Mouse (Mus musculus) stomach, postnatal 0 days (tissue): ENCODE results near the gene Aldh1l1. TPM values are rescaled to one million over a fixed set of nuclear protein-coding genes. Genes with fewer than 3 reads are reported as not detected.
A peak's percentile ranks its signal among the peaks of the same experiment; 100 is the strongest.

Source experiments
- ATAC-seq: fragments of 200-750 bp; cut with Nextera tagmentation; 2 replicates; pipeline ENCODE4 v1.8.0; 2017; ENCODE audit not compliant: low FRiP score, low TSS enrichment
- DNase-seq: peaks from one replicate; pipeline ENCODE4 v3.0.0-alpha.2; 2016; ENCODE audit warnings: low spot score
- H3K27ac ChIP-seq: fragments of 300-500 bp; sonication (generic); replicated peaks from 2 replicates; pipeline ENCODE4 v1.5.1; 2014; ENCODE audit warnings: mild to moderate bottlenecking, control low read depth
- H3K27me3 ChIP-seq: fragments of 300-500 bp; sonication (generic); 2 replicates; pipeline ENCODE4 v1.6.1; 2014; ENCODE audit warnings: low read length; ENCODE audit not compliant: control insufficient read depth, insufficient read depth
- H3K36me3 ChIP-seq: fragments of 300-500 bp; sonication (generic); 2 replicates; pipeline ENCODE4 v1.6.1; 2014; ENCODE audit warnings: low read length, mixed read lengths; ENCODE audit not compliant: control insufficient read depth, insufficient read depth
- H3K4me1 ChIP-seq: fragments of 300-500 bp; sonication (generic); replicated peaks from 2 replicates; pipeline ENCODE4 v1.6.1; 2014; ENCODE audit warnings: antibody characterized with exemption; ENCODE audit not compliant: control insufficient read depth, insufficient read depth
- H3K4me2 ChIP-seq: fragments of 300-500 bp; sonication (generic); replicated peaks from 2 replicates; pipeline ENCODE4 v1.6.1; 2014; ENCODE audit warnings: low read depth, mild to moderate bottlenecking, control low read depth, moderate library complexity
- H3K4me3 ChIP-seq: fragments of 300-500 bp; sonication (generic); 2 replicates; pipeline ENCODE4 v1.5.1; 2014; ENCODE audit warnings: low read depth, low read length, control low read depth
- H3K9ac ChIP-seq: fragments of 300-500 bp; sonication (generic); 2 replicates; pipeline ENCODE4 v1.6.1; 2014; ENCODE audit warnings: mild to moderate bottlenecking, low read length, control low read depth, mixed read lengths
- H3K9me3 ChIP-seq: fragments of 300-500 bp; sonication (generic); 2 replicates; pipeline ENCODE4 v1.6.1; 2016; ENCODE audit warnings: low read length; ENCODE audit not compliant: control insufficient read depth
- CTCF ChIP-seq: IDR thresholded peaks from 2 replicates; pipeline ENCODE4 v1.5.1; 2016; ENCODE audit warnings: antibody characterized with exemption, low read depth, mild to moderate bottlenecking, moderate library complexity
- EP300 ChIP-seq: optimal IDR thresholded peaks from 2 replicates; pipeline ENCODE3; 2016; ENCODE audit warnings: antibody characterized with exemption
- WGBS: fragments of 180-500 bp; shearing (Covaris S2); extraction: QIAGEN DNeasy Blood & Tissue Kit; methylation state at CpG from one replicate; pipeline ENCODE4 v1.1.7; 2014; 5-methylcytosine and 5-hydroxymethylcytosine counted together
- polyA plus RNA-seq: library from polyadenylated mRNA; unstranded; fragments of >200 nt; fragmentation: Nextera tagmentation; extraction: Ambion mirVana; gene quantifications from 2 replicates; pipeline ENCODE4 v1.2.1, GENCODE M21; 2015

Aldh1l1 gene
- 6.6 and 7.6 TPM in 2 replicates for polyA plus RNA-seq

DNA sequence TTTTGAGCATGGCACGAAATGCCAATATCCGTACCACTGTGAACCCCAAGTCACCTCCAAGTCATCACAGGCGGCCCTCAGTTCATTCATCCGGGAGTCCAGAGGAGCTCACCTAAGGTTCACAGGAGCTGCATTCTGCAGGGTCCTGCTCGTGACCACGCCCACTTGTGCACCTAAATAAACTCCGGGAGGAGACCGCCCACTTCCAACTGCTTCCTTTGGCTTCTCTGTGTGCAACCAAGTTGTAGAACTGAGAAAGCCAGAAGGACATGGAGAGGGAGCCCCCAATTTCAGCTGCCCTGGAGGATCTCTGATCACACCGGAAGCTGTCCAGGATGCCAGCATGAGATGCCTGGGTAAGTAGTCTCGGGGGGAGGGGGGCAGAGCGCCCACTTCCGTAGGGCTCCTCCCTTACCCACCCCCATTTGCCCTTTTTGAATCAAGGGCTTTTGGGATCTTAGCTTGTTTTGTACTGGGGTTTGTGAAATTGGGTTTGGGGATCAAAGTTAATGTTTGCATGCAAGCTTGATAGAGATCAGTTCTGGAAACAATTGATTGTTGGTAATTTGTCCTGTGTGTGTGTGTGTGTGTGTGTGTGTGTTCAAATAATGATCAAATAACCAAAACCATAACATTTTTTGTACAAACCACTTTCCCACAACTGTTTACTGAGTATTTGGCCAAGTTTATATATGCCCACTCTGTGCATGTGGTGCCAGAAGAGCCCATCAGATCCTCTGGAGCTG is at the start of gene Aldh1l1:
Gene Aldh1l1, plus strand, starts transcription at position 252 of the 746 bp plus-strand sequence.
- DNase-seq (no peak), ATAC-seq (no peak)
- Histone ChIP-seq H3K4me3 (no peak within 1 kb of the TSS), H3K27me3 (no peaks in the 10 kb centered on the region), H3K27ac (no peak within 1 kb of the TSS), H3K4me1 (no peaks in the 10 kb centered on the region), H3K36me3 (no peaks in the 10 kb centered on the region), H3K9me3 (no peaks in the 10 kb centered on the region), H3K9ac (no peak within 1 kb of the TSS), H3K4me2 (no peak within 1 kb of the TSS)
- WGBS, result 66% methylated on average over 12 of the region's 12 CpGs
- no peak for TF ChIP-seq CTCF
- TF ChIP-seq EP300, result no peak

DNA sequence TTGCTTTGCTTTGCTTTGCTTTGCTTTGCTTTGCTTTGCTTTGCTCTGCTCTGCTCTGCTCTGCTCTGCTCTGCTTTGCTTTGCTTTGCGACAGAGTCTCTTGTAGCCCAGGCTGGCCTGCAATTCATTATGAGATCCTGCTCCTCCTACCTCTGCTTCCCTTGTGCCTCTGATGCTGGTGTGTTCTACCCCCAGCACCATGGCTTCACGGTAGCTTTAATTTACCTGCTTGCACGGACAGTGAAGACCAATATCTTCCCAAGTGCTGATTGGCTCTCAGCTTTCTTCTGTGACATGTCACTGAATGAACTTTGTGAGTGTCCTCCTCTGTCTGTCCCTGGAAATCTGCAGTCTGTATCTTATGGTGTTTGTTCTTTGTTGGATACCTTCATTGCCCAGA is 49.2 kb upstream of the Aldh1l1 start:
- H3K4me2 ChIP-seq, result no peak overlapping the region
- no peaks in the 10 kb centered on the region for H3K4me1 ChIP-seq
- no peaks in the 10 kb centered on the region for H3K9me3 ChIP-seq
- no peak for DNase-seq
- H3K27ac ChIP-seq, result no peak overlapping the region
- 90% methylated on average over 3 of the region's 3 CpGs for WGBS
- no peak for TF ChIP-seq EP300
- ATAC-seq, result no peak
- H3K27me3 ChIP-seq, result no peaks in the 10 kb centered on the region
- H3K36me3 ChIP-seq, result no peaks in the 10 kb centered on the region
- H3K4me3 ChIP-seq, result no peak overlapping the region
- no peak overlapping the region for H3K9ac ChIP-seq

DNA sequence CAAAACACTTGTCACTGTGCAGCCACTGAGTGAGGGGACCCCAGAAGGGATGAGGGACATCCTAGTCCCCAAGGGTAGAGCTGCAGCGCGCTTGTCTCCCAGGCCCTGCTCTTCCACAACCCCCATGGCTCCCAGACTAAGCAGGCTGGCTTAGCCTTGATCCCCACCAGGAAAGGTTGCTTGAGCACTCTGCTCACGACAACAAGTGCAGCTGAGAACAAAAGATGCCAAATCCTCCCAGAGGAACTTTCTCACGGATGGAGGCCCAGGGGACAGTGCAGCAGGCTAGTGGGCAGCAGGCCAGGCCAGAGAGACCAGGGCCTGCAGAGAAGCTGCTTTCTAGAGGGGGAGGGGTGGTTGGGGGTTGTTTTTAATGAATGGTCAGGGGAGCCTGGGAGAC is 39.3 kb upstream of the Aldh1l1 start:
- Histone ChIP-seq H3K27me3 (no peaks in the 10 kb centered on the region), H3K36me3 (no peaks in the 10 kb centered on the region), H3K9me3 (no peaks in the 10 kb centered on the region), H3K4me3 (no peak overlapping the region), H3K4me1 (no peaks in the 10 kb centered on the region), H3K9ac (no peak overlapping the region), H3K27ac (no peak overlapping the region), H3K4me2 (no peak overlapping the region)
- TF ChIP-seq CTCF, result no peak
- no peak for TF ChIP-seq EP300
- WGBS, result 54% methylated on average over 4 of the region's 4 CpGs
- no peak for ATAC-seq
- DNase-seq, result no peak

DNA sequence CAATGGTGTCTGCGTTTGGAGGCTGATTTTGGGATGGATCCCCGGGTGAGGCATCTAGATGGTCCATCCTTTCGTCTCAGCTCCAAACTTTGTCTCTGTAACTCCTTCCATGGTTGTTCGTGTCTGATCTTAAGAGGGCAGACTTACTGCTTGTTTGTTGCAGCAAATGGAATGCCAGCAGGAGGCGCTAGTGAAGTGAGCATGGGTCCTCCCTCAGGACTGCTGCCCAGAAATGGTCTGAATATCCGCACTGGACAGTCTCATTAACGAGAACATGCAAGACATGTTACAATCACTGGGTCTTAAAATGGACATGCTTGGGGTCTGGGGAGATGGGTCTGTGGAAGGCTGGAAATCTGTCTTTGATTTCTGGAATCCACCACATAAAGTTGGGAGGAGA is 36.0 kb upstream of the Aldh1l1 start:
- WGBS, result 25% methylated on average over 7 of the region's 7 CpGs
- TF ChIP-seq EP300 (no peak), CTCF (peak; percentile 95)
- DNase-seq (peak; percentile 88), ATAC-seq (peak; percentile 54; the same call in 1 of the 2 replicates)
- no peaks in the 10 kb centered on the region for H3K27me3 ChIP-seq
- no peak overlapping the region for H3K4me3 ChIP-seq
- H3K4me1 ChIP-seq, result no peaks in the 10 kb centered on the region
- no peaks in the 10 kb centered on the region for H3K36me3 ChIP-seq
- H3K9ac ChIP-seq, result no peak overlapping the region
- H3K27ac ChIP-seq, result no peak overlapping the region
- H3K4me2 ChIP-seq, result no peak overlapping the region
- H3K9me3 ChIP-seq, result no peaks in the 10 kb centered on the region

DNA sequence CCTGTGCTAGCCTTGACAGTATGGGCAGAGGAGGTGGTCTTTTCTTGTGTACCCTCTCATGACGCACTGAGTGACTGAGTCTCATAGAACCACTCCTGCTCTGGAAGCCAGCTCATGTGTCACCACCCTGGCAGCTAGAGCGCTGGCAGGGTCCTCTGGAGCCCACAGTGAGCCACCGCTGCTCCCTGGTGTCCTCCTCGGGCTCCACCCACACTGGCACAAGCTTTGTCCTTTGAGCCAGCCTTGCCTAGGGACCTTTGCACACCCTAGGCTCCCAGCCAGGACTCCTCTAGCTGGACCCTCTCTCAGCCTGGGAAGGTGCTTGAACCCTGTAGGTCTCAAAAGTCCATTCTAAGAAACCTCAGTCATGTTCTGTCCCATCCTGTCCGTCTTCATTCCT is 35.5 kb upstream of the Aldh1l1 start:
- Histone ChIP-seq H3K9ac (no peak overlapping the region), H3K4me2 (no peak overlapping the region), H3K27me3 (no peaks in the 10 kb centered on the region), H3K9me3 (no peaks in the 10 kb centered on the region), H3K27ac (no peak overlapping the region), H3K36me3 (no peaks in the 10 kb centered on the region), H3K4me1 (no peaks in the 10 kb centered on the region), H3K4me3 (no peak overlapping the region)
- ATAC-seq (peak; percentile 35; the same call in 1 of the 2 replicates), DNase-seq (no peak)
- 71% methylated on average over 5 of the region's 5 CpGs for WGBS
- TF ChIP-seq CTCF (no peak), EP300 (no peak)

DNA sequence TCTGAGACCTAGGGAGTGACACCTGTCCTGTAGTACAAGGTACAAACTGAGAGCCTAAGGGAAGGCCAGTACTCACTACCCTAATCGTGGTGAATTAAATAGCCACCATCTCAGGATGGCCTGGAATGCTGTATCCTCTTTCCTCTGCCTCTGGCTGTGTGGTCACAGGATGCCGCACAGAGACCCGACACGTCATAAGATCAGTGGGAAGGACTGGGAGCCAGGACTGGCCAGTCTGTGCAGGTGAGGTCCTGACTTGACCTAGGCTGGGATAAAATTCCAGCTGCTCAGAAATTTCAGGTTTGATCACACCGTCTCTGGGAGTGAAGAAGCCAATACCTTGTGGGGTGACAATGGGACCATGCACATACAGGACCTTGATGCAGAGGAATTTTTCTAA is 34.7 kb upstream of the Aldh1l1 start:
- Histone ChIP-seq H3K9me3 (no peaks in the 10 kb centered on the region), H3K27ac (no peak overlapping the region), H3K4me1 (no peaks in the 10 kb centered on the region), H3K27me3 (no peaks in the 10 kb centered on the region), H3K9ac (no peak overlapping the region), H3K4me3 (no peak overlapping the region), H3K4me2 (no peak overlapping the region), H3K36me3 (no peaks in the 10 kb centered on the region)
- no peak for ATAC-seq
- TF ChIP-seq CTCF (no peak), EP300 (no peak)
- 82% methylated on average over 5 of the region's 5 CpGs for WGBS
- no peak for DNase-seq
